Mouse (Mus musculus): Measurements from ENCODE around the gene Rad51b.

Rad51b gene

GRCm38 (mm10) chr12:79326745-79327144, 29.7 kb downstream of the Rad51b start:
- in situ Hi-C loops (cut with MboI; ENCODE audit: unreplicated experiment in 2 of 2): loop anchor here (25.0 kb wide), 2 partner anchors 1386 to 1561 kb away; no protein-coding TSS in a partner anchor

- in situ Hi-C loops (cut with MboI; ENCODE audit: unreplicated experiment in 2 of 2): loop anchor here (25.0 kb wide), 2 partner anchors 1384 to 1559 kb away; no protein-coding TSS in a partner anchor
These were observed 30.8 kb downstream of the Rad51b start for GRCm38 (mm10) chr12:79327868-79328267.

DNA sequence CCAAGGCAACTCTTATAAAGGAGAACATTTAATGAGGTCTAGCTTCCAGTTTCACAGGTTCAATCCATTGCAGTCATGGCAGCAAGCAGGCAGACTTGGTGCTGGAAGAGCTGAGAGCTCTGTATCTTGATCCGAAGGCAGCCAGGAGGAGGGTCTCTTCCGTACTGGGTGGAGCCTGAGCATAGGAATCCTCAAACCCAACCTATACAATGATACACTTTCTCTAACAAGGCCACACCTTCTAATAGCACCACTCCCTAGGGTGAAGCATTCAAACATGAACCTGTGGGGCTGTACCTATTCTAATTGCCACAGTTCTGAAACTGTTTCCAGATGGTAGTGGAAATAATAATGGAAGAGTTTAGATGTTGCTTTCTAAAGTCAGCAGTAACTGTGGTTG, 33.5 kb downstream of the Rad51b start:
- in situ Hi-C loops (cut with MboI; ENCODE audit: unreplicated experiment in 2 of 2): loop anchor here (10.0 to 25.0 kb wide), 3 partner anchors 1382 to 1557 kb away; no protein-coding TSS in a partner anchor

DNA sequence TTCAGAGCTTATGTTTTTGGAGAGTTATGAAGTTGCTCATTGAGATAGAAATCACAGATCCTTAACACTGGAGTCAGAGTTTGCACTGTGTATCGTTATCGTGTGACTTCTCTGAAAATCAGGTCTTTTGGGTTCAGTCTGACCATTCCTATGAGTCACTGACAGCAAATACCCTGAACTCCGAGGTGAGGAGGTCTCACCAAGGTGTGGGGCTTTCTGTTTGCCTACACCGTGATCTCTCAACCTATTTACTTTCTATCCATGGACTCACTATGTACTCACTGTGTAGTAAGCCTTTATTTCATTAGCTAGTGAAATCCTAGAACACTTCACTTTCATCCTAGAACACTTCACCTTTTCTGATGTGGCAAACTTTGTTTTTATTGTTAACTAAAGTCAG, 34.6 kb downstream of the Rad51b start:
- in situ Hi-C loops (cut with MboI; ENCODE audit: unreplicated experiment in 2 of 2): loop anchor here (10.0 to 25.0 kb wide), 3 partner anchors 1381 to 1556 kb away; no protein-coding TSS in a partner anchor

DNA sequence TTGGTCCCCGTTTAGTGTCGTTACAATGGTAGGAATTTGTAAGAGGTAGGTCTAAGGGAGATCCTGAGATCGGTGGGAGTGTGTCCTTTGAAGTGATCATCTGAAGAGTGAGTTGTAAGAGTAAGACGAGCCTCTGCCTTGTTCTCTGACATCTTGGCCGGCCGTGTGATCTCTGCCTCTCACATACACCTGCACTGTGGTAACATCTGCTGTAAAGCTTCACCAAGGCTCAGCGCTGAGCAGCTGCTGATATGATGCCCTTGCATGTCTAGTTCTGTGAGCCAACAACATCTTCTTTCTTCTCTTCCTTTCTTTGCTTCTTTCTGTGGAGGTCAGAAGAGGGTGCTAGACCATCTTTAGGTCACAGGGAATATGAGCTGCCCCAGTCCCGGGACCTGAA, 41.7 kb downstream of the Rad51b start:
- in situ Hi-C loops (cut with MboI; ENCODE audit: unreplicated experiment in 2 of 2): loop anchor here (10.0 to 25.0 kb wide), 3 partner anchors 1374 to 1549 kb away; no protein-coding TSS in a partner anchor

- in situ Hi-C loops (cut with MboI; ENCODE audit: unreplicated experiment in 2 of 2): loop anchor here (10.0 to 25.0 kb wide), 5 partner anchors 1044 to 1547 kb away; no protein-coding TSS in a partner anchor
These were observed 43.4 kb downstream of the Rad51b start for GRCm38 (mm10) chr12:79340513-79340912.

GRCm38 (mm10) chr12:79341291-79341845, 44.3 kb downstream of the Rad51b start:
- in situ Hi-C loops (cut with MboI; ENCODE audit: unreplicated experiment in 2 of 2): loop anchor here (10.0 to 25.0 kb wide), 5 partner anchors 1043 to 1546 kb away; no protein-coding TSS in a partner anchor

DNA sequence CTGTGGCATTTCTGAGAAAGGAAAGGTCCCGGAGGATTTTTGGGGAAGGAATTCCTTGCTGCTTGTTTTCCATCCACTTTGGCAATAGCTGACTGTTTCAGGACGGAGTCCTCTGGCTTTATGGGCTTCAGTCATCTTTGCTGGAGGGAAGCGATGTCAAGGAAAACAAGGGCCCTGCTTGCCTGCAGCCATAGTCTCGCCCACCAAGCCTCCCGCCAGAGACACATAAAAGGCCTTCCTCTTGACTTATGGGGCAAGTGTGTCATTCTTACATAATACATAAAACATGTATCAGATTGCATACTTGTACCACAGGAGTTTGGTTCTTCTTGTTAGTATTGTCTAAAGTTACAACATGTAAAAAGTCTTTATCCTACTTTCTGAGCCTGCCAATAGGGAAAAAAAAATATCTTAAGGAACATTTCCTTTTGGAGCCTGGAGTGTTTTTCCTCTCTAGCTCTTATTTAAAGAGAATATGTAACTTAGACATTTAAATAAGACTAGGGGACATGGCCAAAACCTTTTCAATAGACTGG, 49.2 kb downstream of the Rad51b start:
- in situ Hi-C loops (cut with MboI; ENCODE audit: unreplicated experiment in 2 of 2): loop anchor here (10.0 to 25.0 kb wide), 5 partner anchors 1039 to 1541 kb away; no protein-coding TSS in a partner anchor

GRCm38 (mm10) chr12:79347643-79348042, 50.6 kb downstream of the Rad51b start:
- in situ Hi-C loops (cut with MboI; ENCODE audit: unreplicated experiment in 2 of 2): loop anchor here (10.0 to 25.0 kb wide), 5 partner anchors 1037 to 1540 kb away; no protein-coding TSS in a partner anchor

DNA sequence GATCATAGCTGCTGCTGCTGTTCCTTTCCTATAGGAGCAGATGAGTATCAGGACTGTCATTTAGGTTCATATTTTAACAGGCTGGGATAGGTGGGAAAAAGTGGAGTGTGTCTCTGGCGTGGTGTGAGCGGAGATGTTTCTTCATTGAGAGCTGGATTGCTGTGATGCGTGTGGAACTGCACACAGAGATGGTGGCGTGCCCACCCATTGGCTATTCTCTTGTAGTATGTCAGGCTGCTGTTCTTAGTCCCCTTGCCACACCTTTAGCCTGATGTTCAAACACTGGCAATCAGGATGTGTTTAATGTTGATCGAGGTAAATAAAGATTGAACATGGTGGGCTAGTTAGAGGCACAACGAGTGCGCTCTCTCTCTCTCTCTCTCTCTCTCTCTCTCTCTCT, 54.4 kb downstream of the Rad51b start:
- in situ Hi-C loops (cut with MboI; ENCODE audit: unreplicated experiment in 2 of 2): loop anchor here in 1 of 2 experiments (25.0 kb wide), 2 partner anchors 486 to 611 kb away; no protein-coding TSS in a partner anchor

GRCm38 (mm10) chr12:79352086-79352741, 55.1 kb downstream of the Rad51b start:
- in situ Hi-C loops (cut with MboI; ENCODE audit: unreplicated experiment in 2 of 2): loop anchor here in 1 of 2 experiments (25.0 kb wide), 2 partner anchors 485 to 610 kb away; no protein-coding TSS in a partner anchor

GRCm38 (mm10) chr12:79352742-79353114, 55.6 kb downstream of the Rad51b start:
- in situ Hi-C loops (cut with MboI; ENCODE audit: unreplicated experiment in 2 of 2): loop anchor here in 1 of 2 experiments (25.0 kb wide), 2 partner anchors 485 to 610 kb away; no protein-coding TSS in a partner anchor

DNA sequence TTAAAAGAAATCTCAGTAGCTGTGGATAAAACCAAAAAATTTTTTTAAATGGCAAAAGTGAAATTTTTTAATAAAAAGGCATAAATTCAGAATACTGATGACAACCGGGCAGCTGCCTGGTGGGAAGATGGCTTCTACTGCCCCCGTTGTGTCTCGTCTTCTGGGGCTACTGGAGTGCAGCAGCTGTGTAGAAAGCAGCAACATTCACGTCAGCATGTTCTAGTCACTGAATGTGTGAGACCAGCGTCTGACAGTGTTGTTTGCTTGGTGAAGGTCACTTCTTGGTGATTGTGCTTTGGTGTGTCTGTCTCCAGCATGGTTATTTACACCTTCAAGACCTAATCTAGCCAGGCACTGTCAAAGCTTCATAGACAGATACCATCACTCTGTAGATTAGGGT, 56.3 kb downstream of the Rad51b start:
- in situ Hi-C loops (cut with MboI; ENCODE audit: unreplicated experiment in 2 of 2): loop anchor here in 1 of 2 experiments (25.0 kb wide), 2 partner anchors 484 to 609 kb away; no protein-coding TSS in a partner anchor

DNA sequence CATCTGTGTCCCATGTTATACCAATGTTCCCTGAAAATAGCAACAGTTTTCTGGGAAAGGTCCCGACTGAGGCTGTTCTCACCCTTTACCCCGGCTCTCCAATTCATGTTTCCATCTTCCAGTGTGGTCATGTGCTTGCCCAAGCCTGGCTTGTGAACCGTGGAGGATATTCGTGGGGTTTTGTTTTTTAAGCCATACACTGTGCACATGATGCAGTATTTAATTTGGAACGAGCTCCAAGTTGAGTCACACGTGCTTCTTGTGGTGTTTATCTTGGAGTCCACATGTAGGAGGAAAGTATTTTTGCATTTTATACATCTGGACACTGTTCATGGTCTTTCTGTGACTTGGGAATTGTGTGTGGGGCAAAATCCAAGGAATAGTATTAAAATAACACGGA, 57.5 kb downstream of the Rad51b start:
- in situ Hi-C loops (cut with MboI; ENCODE audit: unreplicated experiment in 2 of 2): loop anchor here (5.0 to 25.0 kb wide), 5 partner anchors 218 to 788 kb away; no protein-coding TSS in a partner anchor

- in situ Hi-C loops (cut with MboI; ENCODE audit: unreplicated experiment in 2 of 2): loop anchor here (5.0 to 25.0 kb wide), 5 partner anchors 216 to 786 kb away; no protein-coding TSS in a partner anchor
These were observed 59.1 kb downstream of the Rad51b start for GRCm38 (mm10) chr12:79356138-79356537.

DNA sequence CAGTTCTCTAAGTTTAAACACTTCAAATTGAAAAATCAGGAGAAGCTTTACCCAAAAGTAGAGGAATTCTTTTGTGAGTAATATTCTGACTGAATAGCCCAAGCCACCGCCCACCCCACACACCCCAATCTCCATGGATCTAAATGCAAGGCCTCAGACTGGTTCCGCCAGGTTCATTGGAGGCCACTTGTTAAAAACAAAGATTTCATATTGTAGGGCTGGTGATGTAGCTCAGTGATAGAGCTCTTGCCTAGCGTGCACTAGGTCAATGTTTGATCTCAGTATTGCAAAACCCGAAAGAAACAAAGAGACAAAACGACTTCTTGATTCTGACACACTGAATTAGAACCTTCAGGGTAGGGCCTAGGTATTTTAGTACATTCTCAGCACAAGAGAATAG, 60.5 kb downstream of the Rad51b start:
- in situ Hi-C loops (cut with MboI; ENCODE audit: unreplicated experiment in 2 of 2): loop anchor here (5.0 to 25.0 kb wide), 5 partner anchors 215 to 785 kb away; no protein-coding TSS in a partner anchor

DNA sequence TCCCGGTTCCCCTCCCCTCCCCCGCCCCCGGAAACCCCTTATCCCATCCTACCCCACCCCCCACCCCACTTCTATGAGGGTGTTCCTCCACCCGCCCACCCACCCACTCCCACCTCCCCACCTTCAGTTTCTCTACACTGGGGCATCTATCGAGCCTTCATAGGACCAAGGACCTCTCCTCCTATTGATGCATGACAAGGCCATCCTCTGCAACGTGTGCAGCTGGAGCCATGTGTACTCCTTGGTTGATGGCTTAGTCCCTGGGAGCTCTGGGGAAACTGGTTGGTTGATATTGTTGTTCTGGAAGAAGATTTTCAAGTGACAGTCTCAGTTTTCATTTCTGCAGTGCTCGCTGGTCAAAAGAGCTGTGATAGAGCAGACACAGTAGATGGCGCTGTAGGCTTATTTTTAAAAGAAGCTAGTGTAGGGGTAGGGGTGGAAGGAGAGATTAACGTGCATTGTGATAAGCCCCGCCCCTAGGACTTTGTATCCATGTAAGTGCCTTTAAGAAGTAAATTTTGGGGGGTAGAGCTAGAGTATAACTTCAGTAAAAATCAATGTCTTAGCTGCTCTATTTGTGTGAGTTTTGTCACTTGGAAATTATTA, 61.6 kb downstream of the Rad51b start:
- in situ Hi-C loops (cut with MboI; ENCODE audit: unreplicated experiment in 2 of 2): loop anchor here (5.0 to 25.0 kb wide), 5 partner anchors 214 to 784 kb away; no protein-coding TSS in a partner anchor

- in situ Hi-C loops (cut with MboI; ENCODE audit: unreplicated experiment in 2 of 2): loop anchor here (5.0 to 25.0 kb wide), 5 partner anchors 213 to 783 kb away; no protein-coding TSS in a partner anchor
These were observed 62.3 kb downstream of the Rad51b start for GRCm38 (mm10) chr12:79359404-79359803.

GRCm38 (mm10) chr12:79362219-79362618, 65.1 kb downstream of the Rad51b start:
- in situ Hi-C loops (cut with MboI; ENCODE audit: unreplicated experiment in 2 of 2): loop anchor here (5.0 to 25.0 kb wide), 6 partner anchors 75 to 600 kb away; no protein-coding TSS in a partner anchor

DNA sequence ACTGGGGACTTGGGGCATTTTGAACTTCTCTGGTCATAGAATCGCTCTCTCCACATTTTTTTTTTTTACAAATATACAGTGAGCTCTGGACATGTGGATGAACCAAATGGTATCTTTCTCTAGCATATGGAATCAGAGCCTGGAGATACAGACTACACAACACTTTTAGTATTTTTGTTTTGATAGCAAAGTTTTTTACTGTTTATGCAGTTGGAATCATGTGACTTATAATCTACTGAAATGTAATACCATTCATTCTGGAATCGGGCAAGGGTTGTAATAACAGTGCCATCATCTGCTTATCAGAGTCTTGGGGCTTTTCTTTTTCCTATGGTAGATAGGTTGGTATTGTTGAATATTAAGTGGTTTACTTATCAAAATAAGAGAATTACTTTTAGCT, 67.2 kb downstream of the Rad51b start:
- in situ Hi-C loops (cut with MboI; ENCODE audit: unreplicated experiment in 2 of 2): loop anchor here (5.0 to 25.0 kb wide), 6 partner anchors 73 to 598 kb away; no protein-coding TSS in a partner anchor

Measured in v-Abl transformed pro-B cells (cell line).